Mouse (Mus musculus) liver, embryonic 14.5 days (tissue): Measurements from ENCODE around the gene Olfr1383. TPM values are rescaled to one million over a fixed set of nuclear protein-coding genes. Genes with fewer than 3 reads are reported as not detected.
"Not testable (repeated sequence)": the region's sequence is repeated elsewhere in the genome, so short reads cannot be mapped to it uniquely, and the experiment has no call there.

Experiments
- ATAC-seq: fragments of 200-750 bp; cut with Nextera tagmentation; 2 replicates; pipeline ENCODE4 v1.8.0; 2017; ENCODE audit warnings: moderate number of reproducible peaks, mild to moderate bottlenecking, moderate library complexity; ENCODE audit not compliant: insufficient read depth
- DNase-seq, 3 experiments: peaks; one replicate each; pipeline ENCODE4 v3.0.0-alpha.2; 2012 to 2013; ENCODE audit warnings: low read depth in 3 of 3, low spot score in 3 of 3
- H3K27ac ChIP-seq: fragments of 300-500 bp; sonication (generic); 2 replicates; pipeline ENCODE4 v1.5.1; 2014; ENCODE audit warnings: moderate library complexity, mild to moderate bottlenecking, control low read depth, inconsistent platforms
- H3K27me3 ChIP-seq: fragments of 300-500 bp; sonication (generic); 2 replicates; pipeline ENCODE4 v1.6.1; 2014; ENCODE audit warnings: mild to moderate bottlenecking, low read length, moderate library complexity; ENCODE audit not compliant: control insufficient read depth, insufficient read depth
- H3K36me3 ChIP-seq: fragments of 300-500 bp; sonication (generic); replicated peaks from 2 replicates; pipeline ENCODE4 v1.6.1; 2014; ENCODE audit warnings: low read depth; ENCODE audit not compliant: control insufficient read depth, insufficient read depth
- H3K4me1 ChIP-seq, 2 experiments: fragments of 200-500 bp in 1 of 2; fragments of 300-500 bp in 1 of 2; sonication (generic) in 1 of 2; replicated peaks; 2 replicates each; pipeline ENCODE4 v1.6.1; 2012 to 2014; ENCODE audit warnings: antibody characterized with exemption in 1 of 2, inconsistent platforms in 1 of 2, low read length in 1 of 2; ENCODE audit not compliant: control insufficient read depth in 2 of 2, insufficient read depth in 2 of 2
- H3K4me2 ChIP-seq: fragments of 300-500 bp; sonication (generic); 2 replicates; pipeline ENCODE4 v1.6.1; 2014; ENCODE audit warnings: low read depth, mild to moderate bottlenecking, control low read depth, moderate library complexity
- H3K4me3 ChIP-seq, 2 experiments: fragments of 200-500 bp in 1 of 2; fragments of 300-500 bp in 1 of 2; sonication (generic) in 1 of 2; 2 replicates each; pipeline ENCODE4 v1.5.1; 2012 to 2014; ENCODE audit warnings: low read depth in 2 of 2, low read length in 2 of 2, mild to moderate bottlenecking in 2 of 2, control low read depth in 1 of 2, inconsistent platforms in 1 of 2, moderate library complexity in 1 of 2; ENCODE audit not compliant: insufficient read depth in 1 of 2
- H3K9ac ChIP-seq: fragments of 300-500 bp; sonication (generic); replicated peaks from 2 replicates; pipeline ENCODE4 v1.6.1; 2014; ENCODE audit warnings: mild to moderate bottlenecking, control low read depth, moderate library complexity
- H3K9me3 ChIP-seq: fragments of 300-500 bp; sonication (generic); 2 replicates; pipeline ENCODE4 v1.6.1; 2016; ENCODE audit warnings: low read length, mixed read lengths; ENCODE audit not compliant: control insufficient read depth
- CTCF ChIP-seq: IDR thresholded peaks from 2 replicates; pipeline ENCODE4 v1.5.1; 2016; ENCODE audit warnings: antibody characterized with exemption, low read depth, control low read depth
- WGBS: fragments of 180-500 bp; shearing (Covaris S2); extraction: QIAGEN DNeasy Blood & Tissue Kit; methylation state at CpG from one replicate; pipeline ENCODE4 v1.1.7; 2014; ENCODE audit not compliant: insufficient replicate concordance; 5-methylcytosine and 5-hydroxymethylcytosine counted together
- polyA plus RNA-seq, 2 experiments: library from polyadenylated mRNA; depleted of rRNA in 1 of 2; stranded (reverse) in 1 of 2; unstranded in 1 of 2; fragments of >200 nt; fragmentation: Nextera tagmentation in 1 of 2; extraction: Ambion mirVana in 1 of 2; gene quantifications; 2 replicates each; pipeline versions ENCODE4 v1.2.1 to v1.2.3; 2012 to 2014

The Olfr1383 gene
- polyA plus RNA-seq, 2 experiments = not detected

GRCm38 (mm10) chr11:49554033-49554432 lies 34.6 kb downstream of the Olfr1383 start:
- not testable (repeated sequence) for H3K36me3 ChIP-seq, H3K27ac ChIP-seq, H3K4me1 ChIP-seq, DNase-seq, H3K27me3 ChIP-seq, H3K4me2 ChIP-seq, ATAC-seq, H3K9me3 ChIP-seq, H3K4me3 ChIP-seq, H3K9ac ChIP-seq
- WGBS = 54% methylated on average over 3 of the region's 3 CpGs
- TF ChIP-seq CTCF = 0 out of 2 replicates have a peak, but pooled peaks have one; percentile 27

GRCm38 (mm10) chr11:49556578-49556977 lies 37.1 kb downstream of the Olfr1383 start, which contains the start of gene Olfr1380:
Gene Olfr1380 (plus strand): TSS chr11:49556878.
- not testable (repeated sequence) for H3K4me1 ChIP-seq, H3K4me2 ChIP-seq, H3K27me3 ChIP-seq, H3K9me3 ChIP-seq, H3K4me3 ChIP-seq, ATAC-seq, H3K36me3 ChIP-seq, H3K9ac ChIP-seq, DNase-seq, H3K27ac ChIP-seq
- WGBS = 58% methylated on average over 5 of the region's 5 CpGs

- not testable (repeated sequence) for H3K27ac ChIP-seq, H3K4me1 ChIP-seq, H3K9me3 ChIP-seq, H3K4me3 ChIP-seq, H3K27me3 ChIP-seq, ATAC-seq, H3K9ac ChIP-seq, DNase-seq, H3K36me3 ChIP-seq, H3K4me2 ChIP-seq
- WGBS = 20% methylated on average over 2 of the region's 2 CpGs
These were observed 55.6 kb downstream of the Olfr1383 start for GRCm38 (mm10) chr11:49575054-49575453.

Other genes starting within 250 kb of the Olfr1383 start
- 0.03 and 0.08 TPM in 2 replicates for gene Olfr1393, start 241.3 kb upstream of the Olfr1383 start, polyA plus RNA-seq (2012; rRNA removed)
- gene Olfr1393, start 241.3 kb upstream of the Olfr1383 start, polyA plus RNA-seq (2014; fragmentation: Nextera tagmentation; extraction: Ambion mirVana) = 0.05 and 0.10 TPM in 2 replicates
- gene Olfr1392, start 234.4 kb upstream of the Olfr1383 start, polyA plus RNA-seq (2012; rRNA removed) = 0.01 TPM in 2 replicates
- not detected in 2 replicates for gene Olfr1392, start 234.4 kb upstream of the Olfr1383 start, polyA plus RNA-seq (2014; fragmentation: Nextera tagmentation; extraction: Ambion mirVana)
- not detected in 2 replicates for gene Olfr10, start 214.9 kb upstream of the Olfr1383 start, polyA plus RNA-seq (2012; rRNA removed)
- not detected in 2 replicates for gene Olfr10, start 214.9 kb upstream of the Olfr1383 start, polyA plus RNA-seq (2014; fragmentation: Nextera tagmentation; extraction: Ambion mirVana)
- gene Olfr1391, start 196.9 kb upstream of the Olfr1383 start, polyA plus RNA-seq (2012; rRNA removed) = not detected in 2 replicates
- gene Olfr1391, start 196.9 kb upstream of the Olfr1383 start, polyA plus RNA-seq (2014; fragmentation: Nextera tagmentation; extraction: Ambion mirVana) = not detected in 2 replicates
- not detected in 2 replicates for gene Olfr1390, start 184.5 kb upstream of the Olfr1383 start, polyA plus RNA-seq (2012; rRNA removed)
- not detected in 2 replicates for gene Olfr1390, start 184.5 kb upstream of the Olfr1383 start, polyA plus RNA-seq (2014; fragmentation: Nextera tagmentation; extraction: Ambion mirVana)
- not detected in 2 replicates for gene Olfr1389, start 96.6 kb upstream of the Olfr1383 start, polyA plus RNA-seq (2012; rRNA removed)
- gene Olfr1389, start 96.6 kb upstream of the Olfr1383 start, polyA plus RNA-seq (2014; fragmentation: Nextera tagmentation; extraction: Ambion mirVana) = not detected in 2 replicates
- gene Olfr1388, start 83.0 kb upstream of the Olfr1383 start, polyA plus RNA-seq (2012; rRNA removed) = 0.04 and 0.10 TPM in 2 replicates
- gene Olfr1388, start 83.0 kb upstream of the Olfr1383 start, polyA plus RNA-seq (2014; fragmentation: Nextera tagmentation; extraction: Ambion mirVana) = 0.08 TPM in 1 of 2 replicates, not detected in the other
- gene Olfr1387, start 64.3 kb upstream of the Olfr1383 start, polyA plus RNA-seq (2012; rRNA removed) = not detected in 2 replicates
- not detected in 2 replicates for gene Olfr1387, start 64.3 kb upstream of the Olfr1383 start, polyA plus RNA-seq (2014; fragmentation: Nextera tagmentation; extraction: Ambion mirVana)
- gene Olfr1386, start 54.6 kb upstream of the Olfr1383 start, polyA plus RNA-seq (2012; rRNA removed) = not detected in 2 replicates
- not detected in 2 replicates for gene Olfr1386, start 54.6 kb upstream of the Olfr1383 start, polyA plus RNA-seq (2014; fragmentation: Nextera tagmentation; extraction: Ambion mirVana)
- not detected in 2 replicates for gene Olfr1385, start 30.6 kb upstream of the Olfr1383 start, polyA plus RNA-seq (2012; rRNA removed)
- not detected in 2 replicates for gene Olfr1385, start 30.6 kb upstream of the Olfr1383 start, polyA plus RNA-seq (2014; fragmentation: Nextera tagmentation; extraction: Ambion mirVana)
- gene Olfr1384, start 12.9 kb upstream of the Olfr1383 start, polyA plus RNA-seq (2012; rRNA removed) = not detected in 2 replicates
- not detected in 2 replicates for gene Olfr1384, start 12.9 kb upstream of the Olfr1383 start, polyA plus RNA-seq (2014; fragmentation: Nextera tagmentation; extraction: Ambion mirVana)
- gene Olfr1382, start 8.6 kb downstream of the Olfr1383 start, polyA plus RNA-seq (2012; rRNA removed) = not detected in 2 replicates
- not detected in 2 replicates for gene Olfr1382, start 8.6 kb downstream of the Olfr1383 start, polyA plus RNA-seq (2014; fragmentation: Nextera tagmentation; extraction: Ambion mirVana)
- not detected in 2 replicates for gene Olfr1381, start 23.8 kb downstream of the Olfr1383 start, polyA plus RNA-seq (2012; rRNA removed)
- not detected in 2 replicates for gene Olfr1381, start 23.8 kb downstream of the Olfr1383 start, polyA plus RNA-seq (2014; fragmentation: Nextera tagmentation; extraction: Ambion mirVana)
- not detected in 2 replicates for gene Olfr1380, start 37.2 kb downstream of the Olfr1383 start, polyA plus RNA-seq (2012; rRNA removed)
- not detected in 2 replicates for gene Olfr1380, start 37.2 kb downstream of the Olfr1383 start, polyA plus RNA-seq (2014; fragmentation: Nextera tagmentation; extraction: Ambion mirVana)
- 2.0 and 2.2 TPM in 2 replicates for gene Flt4, start 89.6 kb downstream of the Olfr1383 start, polyA plus RNA-seq (2012; rRNA removed)
- 2.5 and 2.8 TPM in 2 replicates for gene Flt4, start 89.6 kb downstream of the Olfr1383 start, polyA plus RNA-seq (2014; fragmentation: Nextera tagmentation; extraction: Ambion mirVana)
- not detected in 2 replicates for gene Scgb3a1, start 144.0 kb downstream of the Olfr1383 start, polyA plus RNA-seq (2012; rRNA removed)
- not detected in 2 replicates for gene Scgb3a1, start 144.0 kb downstream of the Olfr1383 start, polyA plus RNA-seq (2014; fragmentation: Nextera tagmentation; extraction: Ambion mirVana)
- gene Cnot6, start 193.1 kb downstream of the Olfr1383 start, polyA plus RNA-seq (2012; rRNA removed) = 14.3 and 21.0 TPM in 2 replicates
- gene Cnot6, start 193.1 kb downstream of the Olfr1383 start, polyA plus RNA-seq (2014; fragmentation: Nextera tagmentation; extraction: Ambion mirVana) = 18.1 and 21.0 TPM in 2 replicates